Mouse (Mus musculus) CD8-positive naive resting alpha-beta T cell, adult 2 months (primary cell): ENCODE measurements around the gene Far2.

Source experiments
- DNase-seq, 2 experiments: peaks; one replicate each; pipeline ENCODE4 v3.0.0; 2022; ENCODE audit warnings: low read depth in 2 of 2, low spot score in 2 of 2

Far2 gene

DNA sequence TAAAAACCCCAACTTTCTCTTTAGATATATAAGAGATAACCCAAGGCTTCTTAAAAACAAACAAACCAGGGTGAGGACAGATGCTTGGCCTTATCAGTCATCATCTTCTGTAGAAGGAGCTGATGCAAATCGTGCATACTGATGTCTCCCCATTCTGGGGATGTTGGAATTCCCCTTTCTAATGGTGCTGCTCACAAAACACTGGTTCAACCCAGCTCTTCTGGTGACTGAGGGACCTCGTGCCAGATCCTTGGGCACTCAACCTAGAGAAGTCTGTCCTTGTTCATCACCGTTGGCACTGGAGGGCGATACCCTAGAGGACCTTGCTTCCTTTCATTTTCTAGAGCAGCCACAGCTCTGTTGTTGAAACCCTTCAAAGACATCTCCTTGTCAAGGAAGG, 169.7 kb downstream of the Far2 start:
- DNase-seq: no peak

DNA sequence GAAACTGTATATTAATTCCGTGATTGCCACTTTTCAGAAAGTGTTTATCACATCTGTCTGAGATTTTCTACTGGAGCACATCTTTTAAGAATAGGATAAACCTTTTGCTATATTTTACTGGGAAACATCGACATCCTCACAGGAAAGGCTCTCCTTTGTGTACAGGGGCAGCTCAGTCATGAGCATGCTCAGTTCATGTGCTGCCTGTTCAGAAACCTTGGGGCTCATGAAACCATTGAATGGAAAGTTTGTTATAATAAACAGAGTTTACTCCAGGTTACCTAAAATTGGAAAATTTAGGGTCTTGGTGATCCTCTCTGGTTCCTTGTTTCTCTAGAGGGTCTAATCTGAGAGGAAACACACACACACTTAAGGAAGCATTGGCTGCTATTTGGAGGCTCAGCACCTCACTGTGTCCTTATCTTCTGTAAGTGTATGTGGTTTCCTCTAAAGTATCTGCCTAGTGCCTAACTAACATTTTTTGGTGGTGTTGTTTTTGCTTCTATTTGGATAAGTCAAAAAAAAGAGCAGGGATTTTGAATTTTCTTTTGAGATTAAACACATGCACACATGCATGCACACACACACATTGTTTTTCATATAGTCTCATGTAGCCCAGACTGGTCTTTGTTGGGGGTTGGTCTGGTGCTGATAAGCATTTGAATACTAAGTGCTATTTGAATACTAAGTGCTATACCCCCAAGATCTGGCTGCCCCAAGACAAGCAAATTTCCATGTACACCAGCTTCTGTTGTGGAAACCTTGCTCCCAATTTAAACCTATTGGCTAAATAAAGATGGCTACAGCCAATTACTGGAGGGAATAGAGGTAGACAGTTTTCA, 171.4 kb downstream of the Far2 start:
- DNase-seq: no peak

DNA sequence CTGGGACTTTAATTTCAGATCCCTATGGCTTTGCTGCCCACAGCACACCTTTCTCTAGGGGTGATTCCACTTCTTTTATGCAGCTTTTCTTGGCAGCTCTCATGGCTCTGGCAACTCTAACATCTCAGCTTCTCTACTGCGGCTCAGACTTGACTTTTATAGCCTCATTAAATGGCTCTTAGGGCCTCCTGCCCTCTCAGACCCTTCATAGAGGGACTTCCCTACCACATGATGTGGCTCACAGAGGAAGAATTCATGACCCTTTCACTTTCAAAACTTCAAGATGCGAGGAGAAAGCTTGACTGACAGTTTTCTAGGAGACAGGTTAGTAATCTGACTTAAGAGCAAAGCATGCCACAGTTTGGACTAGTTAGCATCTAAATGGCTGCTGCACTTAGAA, 175.6 kb downstream of the Far2 start:
- DNase-seq: no peak

DNA sequence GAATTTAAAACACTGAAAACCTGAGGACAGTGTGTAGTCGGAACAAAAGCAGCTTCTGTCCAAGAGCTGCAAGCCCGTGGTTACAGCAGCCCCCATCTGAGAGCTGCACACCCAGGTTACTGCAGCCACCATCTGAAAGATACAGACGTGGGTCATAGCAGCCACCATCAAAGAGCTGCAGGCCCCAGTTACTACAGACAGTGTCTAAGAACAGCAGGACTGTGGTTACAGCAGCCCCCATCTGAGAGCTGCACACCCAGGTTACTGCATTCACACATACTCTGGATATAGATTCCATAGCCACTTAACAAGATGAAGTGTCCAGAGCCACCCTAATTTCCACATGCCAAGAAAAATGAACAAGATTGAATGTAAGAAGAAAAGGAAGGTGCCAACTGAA, 180.5 kb downstream of the Far2 start:
- no peak for DNase-seq
